Mouse (Mus musculus): Measurements from ENCODE around the gene Lpar1. TPM values are rescaled to one million over a fixed set of nuclear protein-coding genes. Genes with fewer than 3 reads are reported as not detected.

The Lpar1 gene
- total RNA-seq, 2 experiments from 2014 or later: 18.4 to 19.1 TPM

DNA sequence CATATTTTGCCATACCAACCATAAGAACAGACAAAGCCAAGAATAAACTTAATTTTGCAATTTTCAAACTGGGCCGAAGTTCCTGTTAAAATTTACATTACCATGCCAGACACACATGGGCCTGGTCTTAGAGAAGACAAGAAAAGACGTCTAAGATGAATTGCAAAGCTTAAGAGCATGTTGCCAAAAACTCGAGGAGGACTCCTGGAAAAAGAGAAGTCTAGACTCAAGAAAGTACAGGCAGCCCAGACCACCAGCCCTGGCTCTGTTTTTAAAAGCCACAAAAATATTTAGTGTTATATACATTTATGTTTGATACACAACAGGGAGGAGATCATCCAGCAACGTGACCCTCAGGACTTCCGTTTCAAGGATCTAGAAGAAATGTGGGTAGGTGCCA is 37.5 kb downstream of the Lpar1 start:
- DNase-seq: no peak
- intact Hi-C loops (cut with DNase I): no loop called here

DNA sequence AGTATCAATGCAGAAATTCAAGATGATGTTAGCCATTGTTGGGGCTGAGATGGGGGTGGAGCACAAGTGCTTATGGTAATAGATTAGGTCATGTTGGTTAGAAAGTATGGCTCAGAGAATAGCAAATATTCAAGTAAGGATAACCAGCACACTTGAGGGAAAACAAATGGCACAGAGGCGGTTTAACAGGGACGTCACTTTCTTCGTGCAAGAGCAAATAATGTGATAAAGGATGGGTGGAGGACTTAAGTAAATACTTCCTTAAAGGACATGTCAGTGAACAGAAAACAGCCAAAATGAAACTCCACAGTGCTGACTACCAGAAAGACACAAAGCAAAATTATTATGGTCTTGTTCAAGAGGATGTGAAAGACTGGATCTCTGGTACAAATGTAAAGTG is 42.1 kb downstream of the Lpar1 start:
- intact Hi-C loops (cut with DNase I): no loop called here
- DNase-seq: no peak

DNA sequence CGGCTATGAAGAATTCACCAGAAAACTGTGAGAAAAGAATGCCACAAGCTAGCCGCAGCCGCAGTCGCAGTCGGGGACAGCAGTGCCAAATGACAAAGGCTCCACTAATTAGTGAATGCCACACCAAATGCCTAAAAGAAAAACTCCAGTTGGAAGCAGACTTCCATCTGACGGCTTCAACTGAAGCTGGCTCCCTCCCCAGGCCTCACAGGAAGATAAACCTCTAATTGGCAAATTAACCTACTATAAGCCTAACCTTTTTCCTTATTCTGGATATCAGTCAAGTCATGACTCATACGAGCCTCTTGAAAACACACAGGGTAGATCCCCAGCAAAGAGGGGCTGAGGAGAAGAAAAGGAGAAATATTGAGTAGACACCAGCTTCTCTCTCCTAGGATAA is 44.9 kb downstream of the Lpar1 start:
- peak in 1 of 2 experiments; percentile 28 for DNase-seq
- intact Hi-C loops (cut with DNase I): no loop called here

DNA sequence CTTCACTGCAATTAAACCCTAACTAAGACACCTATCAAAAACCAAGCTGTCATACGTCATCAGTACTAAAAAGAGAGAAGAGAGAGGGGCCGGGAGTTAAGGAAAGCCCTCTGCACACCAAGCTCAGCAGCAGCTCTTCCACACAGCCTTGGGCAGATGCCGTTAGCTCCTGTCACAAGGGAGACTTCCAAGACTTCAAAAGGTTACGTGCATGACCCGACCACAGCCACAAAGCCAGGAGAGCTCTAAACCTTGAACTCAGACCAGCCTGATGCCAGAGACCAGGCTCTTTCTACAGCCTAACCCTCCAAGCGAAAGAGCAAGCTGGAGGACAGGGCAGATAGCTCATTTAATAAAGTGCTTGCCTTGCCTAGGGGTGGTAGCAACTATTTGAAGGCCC is 46.2 kb downstream of the Lpar1 start:
- no peak for DNase-seq
- intact Hi-C loops (cut with DNase I): no loop called here

DNA sequence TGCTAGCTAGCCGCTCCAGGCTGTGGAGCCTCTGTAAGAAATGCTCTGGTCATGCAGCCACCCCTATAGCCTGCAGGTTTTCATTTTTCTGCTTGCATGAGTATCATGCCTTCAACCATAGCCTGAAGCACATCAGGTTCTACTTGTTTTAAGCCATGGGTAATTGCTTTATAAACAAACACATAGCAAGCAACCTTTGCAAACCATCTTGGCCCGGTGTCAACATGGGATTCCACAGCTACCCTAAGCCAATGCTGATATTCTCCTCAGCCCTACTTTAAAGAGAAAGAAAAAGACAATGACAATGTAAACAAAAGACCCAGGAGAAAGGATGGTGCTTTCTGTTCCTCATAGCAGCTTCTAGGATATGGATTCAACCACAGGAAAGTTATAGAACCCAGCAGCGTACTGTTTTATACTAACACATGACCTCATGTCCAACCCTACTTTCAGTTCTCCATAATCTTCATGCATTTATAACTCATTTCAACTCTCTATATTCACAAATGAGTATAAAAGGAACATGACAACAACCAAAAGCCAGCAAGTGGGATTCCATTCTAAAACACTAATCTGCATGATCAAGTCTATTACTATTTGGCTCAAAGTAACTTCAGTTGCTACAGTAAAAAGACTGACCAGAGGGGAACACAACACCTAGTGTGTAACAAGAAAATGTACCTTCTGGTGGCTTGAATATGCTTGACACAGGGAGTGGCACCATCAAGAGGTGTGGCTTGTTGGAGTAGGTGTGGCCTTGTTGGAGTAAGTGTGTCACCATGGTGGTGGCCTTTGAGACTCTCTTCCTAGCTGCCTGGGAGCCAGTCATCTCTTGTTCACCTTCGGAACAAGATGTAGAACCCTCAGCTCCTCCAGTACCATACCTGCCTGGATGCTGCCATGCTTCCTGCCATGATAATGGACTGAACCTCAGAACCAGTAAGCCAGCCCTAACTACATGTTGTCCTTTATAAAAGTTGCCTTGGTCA is 46.9 kb downstream of the Lpar1 start:
- intact Hi-C loops (cut with DNase I): no loop called here
- no peak for DNase-seq

DNA sequence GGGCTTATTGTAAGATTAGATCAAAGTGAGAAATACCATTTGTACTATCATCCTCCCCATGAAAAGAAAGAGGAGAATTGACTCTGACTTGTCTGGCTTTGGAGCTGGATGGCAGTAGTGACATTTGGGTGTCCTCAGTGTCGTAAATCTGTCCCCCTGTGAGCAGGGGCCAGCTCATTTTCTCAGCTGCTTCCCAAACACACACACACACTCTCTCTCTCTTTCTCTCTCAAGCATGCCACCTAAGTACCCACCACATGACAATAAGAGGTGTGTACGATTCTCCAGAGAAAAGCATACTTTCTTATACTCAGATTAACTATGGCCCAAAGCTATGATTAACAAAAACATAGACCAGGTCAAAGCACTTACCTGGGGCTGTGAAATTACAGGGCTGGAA is 49.4 kb downstream of the Lpar1 start:
- DNase-seq: no peak
- intact Hi-C loops (cut with DNase I): no loop called here

DNA sequence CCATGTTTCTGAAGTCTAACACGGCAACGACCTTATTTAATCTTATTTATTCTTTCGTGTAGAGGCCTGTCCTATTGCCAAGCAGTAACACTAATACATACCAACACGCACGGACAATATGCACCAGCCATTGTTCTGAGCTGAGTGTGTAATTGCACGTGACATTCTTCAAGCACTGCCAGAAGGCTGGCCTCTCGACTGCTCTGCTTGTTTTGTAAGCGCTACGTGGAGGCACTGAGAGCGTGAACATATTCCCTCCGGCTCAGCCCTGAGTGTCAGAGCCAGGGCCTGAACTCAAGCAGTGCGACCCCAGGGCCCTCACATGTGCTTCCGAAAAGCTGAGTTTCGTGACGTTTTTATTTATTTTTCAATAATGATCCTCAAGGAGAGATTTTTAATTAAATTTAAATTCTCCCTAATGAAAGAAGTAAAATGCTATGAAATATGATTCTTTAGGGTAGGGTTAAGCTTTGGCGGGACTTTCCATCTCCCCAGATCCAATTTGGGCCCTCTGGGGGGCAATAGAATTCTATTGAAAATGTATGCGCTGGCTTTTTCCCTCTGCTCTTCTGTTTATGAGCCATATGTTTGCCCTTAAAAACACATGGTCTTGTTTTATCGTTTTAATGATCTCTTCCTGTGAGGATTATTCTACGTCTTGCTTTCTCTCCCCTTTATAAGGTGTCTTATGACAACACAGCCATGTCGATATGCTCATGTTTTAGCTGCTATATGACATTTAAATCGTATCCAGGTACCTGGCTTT is 52.5 kb downstream of the Lpar1 start:
- no peak for DNase-seq
- intact Hi-C loops (cut with DNase I): no loop called here

DNA sequence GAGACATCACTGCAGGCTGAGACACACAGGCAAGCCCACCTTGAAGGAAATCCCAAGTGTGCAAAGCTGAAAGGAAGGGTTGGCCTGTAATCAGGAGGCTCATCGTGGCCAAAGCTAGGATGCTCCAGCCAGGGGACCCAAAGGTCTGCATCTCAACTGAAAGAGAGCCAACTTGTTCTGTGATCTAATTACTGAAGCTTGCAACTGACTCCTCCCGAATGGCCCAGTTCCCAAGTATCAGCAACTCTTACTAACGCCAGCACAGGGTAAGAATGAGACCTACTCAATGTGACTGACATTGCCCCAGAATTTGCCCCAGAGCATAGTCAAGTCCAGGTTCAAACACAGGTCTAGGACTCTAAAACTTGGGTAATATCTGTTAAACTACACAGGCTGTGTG is 53.9 kb downstream of the Lpar1 start:
- intact Hi-C loops (cut with DNase I): no loop called here
- DNase-seq: peak; percentile 22 to 43

DNA sequence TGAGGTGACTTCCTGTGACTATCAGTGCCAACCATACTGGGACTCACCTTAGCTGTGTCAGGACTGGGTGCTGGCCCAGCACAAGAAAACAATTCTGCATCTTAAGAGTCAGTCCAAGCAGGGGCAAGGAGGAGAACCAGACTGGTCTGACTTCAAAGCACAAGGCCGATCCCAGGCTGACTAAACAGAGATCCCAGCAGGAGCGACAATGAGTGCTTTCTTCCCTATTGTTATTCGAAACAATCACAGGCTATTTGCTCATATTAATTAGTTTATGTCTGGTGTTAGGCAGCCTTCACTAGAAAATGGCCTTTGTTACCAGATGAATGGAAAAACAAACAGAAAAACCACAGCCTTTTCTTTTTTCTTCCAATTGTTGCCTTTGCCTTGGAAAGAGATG is 54.5 kb downstream of the Lpar1 start:
- DNase-seq: no peak
- intact Hi-C loops (cut with DNase I): no loop called here

DNA sequence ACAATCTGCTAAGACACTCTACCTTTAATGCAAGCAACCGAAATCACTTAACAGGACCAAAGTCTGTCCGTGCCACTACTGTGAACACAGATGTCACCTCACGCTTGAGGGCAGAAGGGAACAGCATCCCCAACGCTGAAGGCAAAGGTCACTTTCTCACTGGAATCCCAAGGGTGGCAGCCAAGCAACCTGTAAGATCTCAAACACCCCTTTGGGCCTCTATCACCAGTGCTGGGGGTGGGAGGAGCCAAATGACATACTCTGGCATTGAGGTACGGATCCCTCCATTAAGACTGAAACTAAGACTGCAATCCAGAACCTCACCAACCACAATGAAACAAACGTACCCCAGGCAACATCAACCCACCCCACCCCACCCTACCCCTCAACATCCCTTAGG is 55.0 kb downstream of the Lpar1 start:
- intact Hi-C loops (cut with DNase I): no loop called here
- no peak for DNase-seq

DNA sequence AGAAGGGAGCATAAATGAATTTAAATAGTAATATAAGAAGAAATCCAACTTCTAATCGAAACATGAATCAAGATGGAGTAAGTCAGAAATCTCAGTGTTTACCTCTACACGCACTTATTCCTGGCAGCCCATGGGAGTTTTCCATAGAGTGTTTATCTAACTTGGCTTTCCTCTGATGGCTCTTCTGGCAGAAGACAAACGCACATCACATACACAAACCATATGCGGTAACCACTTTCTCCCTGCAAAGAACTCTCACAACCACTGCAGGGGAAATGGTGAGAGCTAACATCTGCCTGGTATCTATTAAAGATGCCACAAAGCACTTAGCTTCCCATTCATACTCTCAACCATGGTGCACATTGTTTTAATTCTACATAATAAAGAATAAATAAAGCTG is 56.4 kb downstream of the Lpar1 start:
- intact Hi-C loops (cut with DNase I): no loop called here
- no peak for DNase-seq

DNA sequence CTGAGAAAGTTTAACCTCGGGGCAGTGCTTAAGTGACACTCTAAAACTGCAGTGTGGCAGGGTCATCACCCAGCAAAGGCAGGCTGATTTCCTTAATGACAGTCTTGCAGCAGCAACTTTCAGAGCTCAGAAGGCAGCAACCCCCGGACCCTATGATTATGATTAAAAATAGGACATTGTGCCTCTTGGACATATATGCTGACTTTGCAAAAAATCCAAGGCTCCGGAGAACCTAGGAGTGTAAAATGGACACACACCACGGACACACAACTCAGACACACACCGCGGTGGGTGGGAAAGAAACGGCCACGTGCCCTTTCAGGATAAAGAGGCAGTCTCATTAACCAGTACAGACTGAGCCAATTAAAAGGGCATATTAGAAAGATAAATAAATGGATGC is 57.0 kb downstream of the Lpar1 start:
- no peak for DNase-seq
- intact Hi-C loops (cut with DNase I): no loop called here

DNA sequence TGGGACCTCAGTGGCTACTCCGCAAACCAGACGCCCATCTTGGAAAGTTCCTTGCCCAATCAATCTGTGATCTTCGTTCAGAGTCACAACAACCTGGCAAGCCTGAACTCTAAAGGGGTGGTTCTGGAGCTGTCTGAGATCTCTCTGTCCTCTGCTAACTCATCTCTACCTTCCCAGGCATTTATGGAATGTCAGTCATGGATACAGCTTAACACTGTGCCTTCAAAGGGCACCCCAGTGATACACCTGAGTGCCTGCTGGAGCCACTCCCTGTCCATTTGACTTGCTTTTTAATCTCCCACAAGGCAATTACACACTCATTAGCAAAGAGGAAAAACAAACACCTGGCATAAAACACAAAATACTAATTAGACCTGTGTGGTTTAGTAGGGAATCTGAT is 62.0 kb downstream of the Lpar1 start:
- intact Hi-C loops (cut with DNase I): no loop called here
- DNase-seq: no peak

DNA sequence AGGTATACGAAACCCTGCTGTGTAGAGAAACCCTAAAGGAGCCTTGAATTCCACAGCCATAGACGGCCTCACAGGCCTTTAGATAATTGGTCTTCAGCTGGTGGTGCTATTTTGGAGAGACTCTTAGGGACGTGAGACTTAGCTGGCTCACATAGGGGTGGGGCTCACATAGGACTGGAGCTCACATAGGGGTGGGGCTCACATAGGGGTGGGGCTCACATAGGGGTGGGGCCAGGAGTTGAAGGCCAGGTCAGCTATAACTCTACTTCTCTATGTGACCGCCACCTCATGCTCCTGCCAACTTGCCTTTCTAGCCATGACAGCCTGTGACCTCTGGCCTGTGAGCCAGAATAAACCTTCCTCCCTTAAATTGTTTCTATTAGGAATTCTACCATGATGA is 63.3 kb downstream of the Lpar1 start:
- no peak for DNase-seq
- intact Hi-C loops (cut with DNase I): no loop called here

DNA sequence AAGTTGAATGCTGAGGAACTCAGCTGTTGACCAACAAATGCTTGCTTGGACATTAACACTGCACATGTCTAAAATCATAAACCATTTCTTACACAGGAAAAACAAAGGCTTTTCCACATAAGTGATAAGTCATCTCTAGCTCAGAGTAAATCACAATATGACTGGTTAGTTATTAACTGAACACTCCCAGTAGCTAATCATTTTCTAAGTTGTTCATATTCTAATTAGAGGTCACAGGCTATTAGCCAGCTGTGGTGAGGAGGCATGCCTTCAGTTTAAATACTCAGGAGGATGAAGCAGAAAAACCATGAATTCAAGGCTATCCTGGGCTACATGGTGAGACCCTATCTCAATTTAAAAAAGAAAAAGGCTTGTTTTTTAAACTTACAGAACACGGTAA is 75.1 kb downstream of the Lpar1 start:
- intact Hi-C loops (cut with DNase I): no loop called here
- DNase-seq: no peak

DNA sequence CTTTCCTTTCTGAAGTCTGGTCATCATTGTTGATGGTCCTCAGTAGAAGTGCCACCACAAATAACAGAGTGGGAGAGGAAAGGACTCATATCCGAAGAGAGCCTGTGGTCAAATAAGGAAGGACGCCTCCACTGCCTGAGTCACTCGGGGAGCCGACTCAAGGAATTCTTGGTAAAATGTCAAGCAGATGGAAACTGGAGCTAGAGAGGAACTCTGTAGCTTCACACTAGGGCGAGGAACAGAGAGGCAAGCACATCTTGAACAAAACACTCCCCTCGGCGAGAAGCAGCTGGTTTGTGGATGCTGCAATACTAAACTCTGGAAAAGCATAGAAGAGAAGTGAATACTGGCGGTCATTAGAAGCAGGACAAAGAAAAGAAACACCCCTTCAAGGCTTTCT is 76.0 kb downstream of the Lpar1 start:
- DNase-seq: peak; percentile 21 to 26
- intact Hi-C loops (cut with DNase I): no loop called here

DNA sequence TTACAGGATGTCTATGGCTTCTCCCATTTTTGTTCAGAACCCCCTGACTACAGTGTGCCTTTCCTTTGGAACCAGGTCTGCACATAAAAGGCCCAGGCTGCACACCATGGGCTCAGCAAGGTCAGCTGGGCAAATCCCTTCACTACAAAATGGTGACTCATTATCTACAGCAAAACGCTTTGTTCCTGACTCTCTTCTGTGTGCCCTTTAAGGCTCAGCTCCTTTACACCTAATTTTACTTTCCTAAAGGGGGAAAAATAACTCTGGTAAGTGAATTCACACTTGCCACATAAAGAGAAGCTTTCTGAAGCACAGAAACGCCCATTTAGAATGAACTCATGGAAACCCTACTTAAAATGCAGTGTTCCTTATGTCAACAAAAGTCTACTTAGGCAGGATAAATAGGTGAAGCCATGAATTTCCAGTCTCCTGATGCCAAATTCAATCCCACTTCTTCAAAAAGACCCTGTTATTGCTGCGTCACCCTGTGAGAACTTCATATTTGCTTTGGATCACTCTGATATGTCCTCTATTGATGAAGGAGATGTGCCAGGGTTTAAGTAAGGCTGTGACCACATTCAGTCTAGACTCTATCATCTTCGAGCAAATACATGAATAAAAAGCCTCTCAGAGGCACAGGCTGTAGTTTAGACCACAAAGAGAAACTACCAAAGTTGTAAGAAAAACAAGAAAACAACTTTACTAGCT is 82.3 kb downstream of the Lpar1 start:
- intact Hi-C loops (cut with DNase I): no loop called here
- DNase-seq: no peak

DNA sequence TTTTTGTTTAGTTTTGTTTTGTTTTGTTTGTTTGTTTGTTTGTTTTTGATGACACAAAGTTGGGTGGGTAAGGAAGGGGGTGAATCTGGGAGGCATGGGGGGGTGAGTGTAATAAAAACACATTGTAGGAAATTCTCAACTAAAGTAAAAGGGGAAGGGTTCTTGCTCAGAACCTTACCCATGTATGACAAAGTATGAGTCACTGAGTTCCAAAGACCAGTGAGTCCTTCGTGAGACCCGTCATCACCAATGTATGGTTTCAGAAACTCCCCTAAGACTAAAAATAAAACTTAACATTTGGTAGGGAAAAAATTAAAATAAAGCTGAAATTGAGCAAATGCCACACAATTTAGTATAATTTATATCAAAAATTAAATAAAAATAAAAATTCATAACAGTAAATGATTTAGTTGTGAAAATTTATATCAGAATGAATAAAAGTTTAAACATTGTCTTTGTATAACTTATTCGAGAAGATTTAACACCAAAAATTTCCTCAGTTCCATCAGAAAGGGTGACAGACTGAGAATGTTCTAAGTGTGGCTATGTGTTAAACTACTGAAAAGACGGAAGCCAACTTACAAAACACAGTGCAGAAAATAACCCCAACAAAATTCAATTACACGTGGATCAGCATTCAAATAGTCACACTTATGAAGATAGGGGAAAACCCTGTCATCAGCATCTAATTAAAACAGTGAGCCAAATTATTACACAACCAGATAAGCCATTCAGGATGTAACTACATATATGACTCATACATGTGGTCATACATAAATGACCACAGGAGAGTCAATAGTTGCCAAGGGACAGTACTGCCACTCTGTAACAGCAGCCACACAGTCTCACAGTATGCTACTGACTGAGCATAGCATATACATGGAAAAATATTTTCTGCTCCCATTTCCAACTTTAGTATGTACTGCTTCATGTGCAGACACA is 83.8 kb downstream of the Lpar1 start:
- intact Hi-C loops (cut with DNase I): no loop called here
- no peak for DNase-seq

DNA sequence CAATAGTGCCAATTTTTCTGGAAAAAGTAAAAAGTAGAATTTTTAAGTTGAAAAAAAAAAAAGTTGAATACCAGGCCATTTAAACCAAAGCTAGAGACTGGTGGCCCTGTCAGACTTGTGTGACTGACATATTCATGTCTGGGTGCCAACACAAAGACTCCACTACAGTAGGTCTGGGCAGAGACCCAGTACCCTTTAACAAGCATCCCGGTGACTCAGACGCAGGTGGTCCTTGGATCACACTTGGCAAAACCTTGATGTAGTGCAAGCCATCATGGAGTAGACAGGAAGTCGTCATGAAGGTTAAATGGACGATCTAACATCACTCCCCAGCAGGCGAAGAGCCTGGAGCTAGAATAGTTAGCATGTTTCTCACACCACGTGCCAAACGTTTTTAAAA is 84.7 kb downstream of the Lpar1 start:
- intact Hi-C loops (cut with DNase I): no loop called here
- no peak for DNase-seq

DNA sequence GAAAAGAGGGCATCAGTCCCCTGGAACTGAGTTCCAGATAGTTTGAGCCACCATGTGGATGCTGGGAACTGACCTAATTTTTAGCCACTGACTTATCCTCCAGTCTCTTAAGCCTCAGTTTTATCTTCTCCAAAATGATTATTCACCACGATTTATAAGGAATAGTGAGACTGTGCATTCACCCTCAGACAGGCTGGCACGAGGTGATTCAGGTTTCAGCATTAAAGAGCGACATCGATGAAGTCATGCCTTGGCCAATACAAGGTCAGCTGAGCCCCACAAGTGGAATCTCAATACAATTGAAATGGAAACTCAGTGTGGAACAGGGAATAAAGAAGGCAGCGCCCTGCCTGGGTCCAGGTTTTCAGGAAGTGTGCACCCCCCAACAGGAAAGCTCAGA is 88.1 kb downstream of the Lpar1 start:
- intact Hi-C loops (cut with DNase I): no loop called here

More for the DNA sequence above, 88.1 kb downstream of the Lpar1 start:
- DNase-seq: no peak
